Mouse (Mus musculus): ENCODE data around the gene Pold1.

DNA sequence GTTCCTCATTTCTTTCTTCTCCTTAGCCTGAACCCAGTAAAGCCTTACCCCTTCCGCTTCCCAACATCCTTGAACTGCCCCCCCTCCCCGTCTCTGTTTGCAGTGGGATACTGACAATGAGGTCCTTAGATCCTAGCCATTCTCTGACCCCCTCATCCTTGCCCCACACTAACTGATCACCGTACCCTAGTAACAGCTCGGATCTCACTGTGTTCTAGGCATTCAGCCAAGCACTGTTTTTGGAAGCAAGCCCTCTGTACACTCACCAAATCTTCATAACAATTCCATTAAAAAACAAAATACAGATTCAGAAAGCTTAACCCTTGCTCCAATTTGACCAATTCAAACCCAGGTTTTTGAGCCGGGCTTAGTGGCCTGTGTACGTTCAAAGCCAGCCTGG is 45.6 kb upstream of the Pold1 start:
- TF ChIP-seq CTCF (IDR thresholded peaks at IDR 0.05; ENCODE audit: low read depth) (no peak), EP300 (IDR thresholded peaks at IDR 0.05; ENCODE audit: low read depth) (no peak)
